In the genomic region with DNA sequence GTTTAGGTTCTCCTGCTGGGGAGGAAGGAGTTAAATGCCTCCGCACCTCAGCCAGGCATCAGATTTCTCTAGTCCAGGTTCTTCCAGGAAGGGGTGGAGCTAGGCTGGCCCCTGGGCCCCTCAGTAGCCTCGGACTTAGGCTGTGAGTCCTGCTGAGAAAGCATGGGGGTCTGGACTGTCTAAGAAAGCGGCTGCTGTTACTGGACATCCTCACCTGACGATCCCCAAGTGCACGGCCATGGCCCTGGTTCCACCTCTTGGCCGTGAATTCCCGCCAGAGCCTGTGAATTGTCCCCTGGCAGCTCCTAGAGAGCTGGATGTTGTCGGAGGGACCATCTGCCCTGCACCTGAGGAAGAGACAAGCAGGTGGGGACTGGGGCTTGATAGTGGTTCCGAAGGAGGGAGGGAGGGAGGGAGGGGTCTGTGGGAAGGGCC, we compare ENCODE assay signal across 9 mouse cellular contexts. TPM values are rescaled to one million over a fixed set of nuclear protein-coding genes. Genes with fewer than 3 reads are reported as not detected.
A peak's percentile ranks its signal among the peaks of the same experiment; 100 is the strongest.
DNase-seq lines count a peak whose midpoint lies in the region; ATAC-seq and TF ChIP-seq lines count a peak whose summit lies in the region.
"Had no signal": no experiment of that assay in that cellular context is flagged by ENCODE, and none has a peak within 500 bp of the region (broad histone marks: within the 10 kb centered on the region; RNA-seq: fewer than 3 reads in every experiment).

A gene (plus strand): TSS at position 87 of the 435 bp plus-strand sequence.

- peak within 1 kb of the TSS; percentile 40 for H3K4me3 ChIP-seq in heart, embryonic 12.5 days
- no peak within 1 kb of the TSS for H3K4me3 ChIP-seq in heart, adult 2 months
- H3K4me3 ChIP-seq in liver, adult 2 months (ENCODE audit: insufficient read depth, low read depth, low read length) = peak within 1 kb of the TSS; percentile 73

- DNase-seq in heart, adult 2 months = no peak
- no peak for DNase-seq in adrenal gland, adult 2 months
- DNase-seq in forelimb bud, embryonic 11.5 days (ENCODE audit: low read depth, low spot score) = peak; percentile 76
- no peak for DNase-seq in liver, adult 2 months (ENCODE audit: extremely low read depth, low read depth, low spot score)
- no peak for DNase-seq in right cerebral cortex, postnatal 10 days (ENCODE audit: low spot score in 2 of 2)
- no peak for DNase-seq in B cell, adult 2 months

- H3K27ac ChIP-seq in heart, embryonic 12.5 days (ENCODE audit: poor library complexity, severe bottlenecking) = no peak within 1 kb of the TSS
- no peak within 1 kb of the TSS for H3K27ac ChIP-seq in heart, adult 2 months
- H3K27ac ChIP-seq in liver, adult 2 months (replicated peaks; ENCODE audit: insufficient read depth, low read depth, low read length) = peak within 1 kb of the TSS; percentile 73

- TF ChIP-seq CTCF in heart, adult 2 months (IDR thresholded peaks at IDR 0.05) = no peak
- no peak for TF ChIP-seq CTCF in liver, adult 2 months (IDR thresholded peaks at IDR 0.05; ENCODE audit: low read depth, low read length)

- ATAC-seq in heart, embryonic 12.5 days (ENCODE audit: insufficient number of reproducible peaks, low FRiP score) = no peak; the same call in 1 of the 2 replicates
- ATAC-seq in CD4-positive, CD25-positive, alpha-beta regulatory T cell, adult 4 months = no peak
- ATAC-seq: Patski had no signal

- H3K9me3 ChIP-seq in heart, embryonic 12.5 days (replicated peaks) = no peaks in the 10 kb centered on the region

- H3K79me2 ChIP-seq in heart, adult 2 months (replicated peaks; ENCODE audit: control insufficient read depth, insufficient read depth, low read length) = no peaks in the 10 kb centered on the region
- H3K79me2 ChIP-seq in liver, adult 2 months (ENCODE audit: control insufficient read depth, insufficient read depth, low read length) = peaks cover 6% of the 10 kb centered on the region; the same call in 1 of the 2 replicates

- peak within 1 kb of the TSS; percentile 68 for H3K4me2 ChIP-seq in heart, embryonic 12.5 days

- TF ChIP-seq POLR2A in heart, adult 2 months (IDR thresholded peaks at IDR 0.05; ENCODE audit: insufficient read depth, low read depth, low read length) = no peak
- TF ChIP-seq POLR2A in liver, adult 2 months (IDR thresholded peaks at IDR 0.05; ENCODE audit: extremely low read depth, insufficient read depth, low read length) = no peak

- peak within 1 kb of the TSS; percentile 53 for H3K9ac ChIP-seq in heart, embryonic 12.5 days
- no peak within 1 kb of the TSS for H3K9ac ChIP-seq in heart, adult 2 months (ENCODE audit: low read depth, low read length)
- H3K9ac ChIP-seq in liver, adult 2 months (ENCODE audit: low read depth, low read length) = peak within 1 kb of the TSS; percentile 82

- 2% methylated on average over 9 of the region's 9 CpGs for WGBS in heart, embryonic 12.5 days
- WGBS in heart, adult 2 months = 16% methylated on average over 9 of the region's 9 CpGs
- 26% methylated on average over 9 of the region's 9 CpGs for WGBS in liver, adult 2 months

- 0 out of 2 replicates have a peak, but pooled peaks cover 3% of the 10 kb centered on the region for H3K27me3 ChIP-seq in heart, embryonic 12.5 days (replicated peaks)
- H3K27me3 ChIP-seq in heart, adult 2 months (ENCODE audit: control insufficient read depth, insufficient read depth, low read length) = no peaks in the 10 kb centered on the region
- no peaks in the 10 kb centered on the region for H3K27me3 ChIP-seq in liver, adult 2 months (ENCODE audit: control insufficient read depth, insufficient read depth, low read length)
- H3K27me3 ChIP-seq: Patski had no signal

- H3K36me3 ChIP-seq in heart, embryonic 12.5 days = peaks cover 28% of the 10 kb centered on the region
- no peaks in the 10 kb centered on the region for H3K36me3 ChIP-seq in heart, adult 2 months (ENCODE audit: control insufficient read depth, insufficient read depth, low read length)
- H3K36me3 ChIP-seq in liver, adult 2 months (ENCODE audit: control insufficient read depth, insufficient read depth, low read length) = no peaks in the 10 kb centered on the region

- intact Hi-C loops in heart, adult 2 months (cut with DNase I) = no loop called here

- peaks cover 16% of the 10 kb centered on the region for H3K4me1 ChIP-seq in heart, embryonic 12.5 days (replicated peaks)
- no peaks in the 10 kb centered on the region for H3K4me1 ChIP-seq in heart, adult 2 months (ENCODE audit: control insufficient read depth, insufficient read depth, low read length)
- peaks cover 11% of the 10 kb centered on the region for H3K4me1 ChIP-seq in liver, adult 2 months (ENCODE audit: control insufficient read depth, insufficient read depth, low read length)

- no peak for TF ChIP-seq EP300 in heart, adult 2 months (IDR thresholded peaks at IDR 0.05; ENCODE audit: insufficient read depth, low read depth, low read length)

RNA-seq across cellular contexts. Expression of the gene that starts here (rescaled TPM):
- 18.4 and 19.5 TPM in 2 replicates for polyA plus RNA-seq in heart, embryonic 12.5 days (2016; fragmentation: Nextera tagmentation; extraction: Ambion mirVana)
- under 1 TPM; 0.26 to 0.50 TPM for total RNA-seq in heart, adult 2 months (2021)
- 5.3 and 5.6 TPM in 2 replicates for polyA plus RNA-seq in heart, adult 2 months (2012; rRNA removed)
- 10 to 100 TPM; 18.8 to 34.5 TPM for total RNA-seq in adrenal gland, adult 2 months (2021)
- polyA plus RNA-seq in adrenal gland, adult 2 months (2012; rRNA removed) = 51.8 and 59.1 TPM in 2 replicates
- 1.7 and 3.5 TPM in 2 replicates for total RNA-seq in liver, adult 2 months (2014; rRNA removed)
- 2.2 and 4.9 TPM in 2 replicates for polyA plus RNA-seq in liver, adult 2 months (2012; rRNA removed)
- polyA plus RNA-seq in CD4-positive, CD25-positive, alpha-beta regulatory T cell, adult 4 months (2017; shearing (Covaris generic)) = 10 to 100 TPM in 1 of 2 experiments, 1 to 10 TPM in 1; 9.2 to 16.8 TPM
